Mouse (Mus musculus): ENCODE measurements around the gene Ddx20.
A peak's percentile ranks its signal among the peaks of the same experiment; 100 is the strongest.

- TF ChIP-seq POLR2A (IDR thresholded peaks at IDR 0.05; ENCODE audit: borderline replicate concordance, extremely low read depth, insufficient read depth, insufficient read length, poor library complexity, severe bottlenecking) = no peak
- peak; percentile 14; the same call in 1 of the 2 replicates for TF ChIP-seq CTCF (IDR thresholded peaks at IDR 0.05; ENCODE audit: borderline replicate concordance, extremely low read depth, insufficient read depth, insufficient read length)
These were observed 38.3 kb downstream of the Ddx20 start for GRCm38 (mm10) chr3:105648889-105649567.
